Mouse (Mus musculus): Measurements from ENCODE around the gene Nr1d1.

DNA sequence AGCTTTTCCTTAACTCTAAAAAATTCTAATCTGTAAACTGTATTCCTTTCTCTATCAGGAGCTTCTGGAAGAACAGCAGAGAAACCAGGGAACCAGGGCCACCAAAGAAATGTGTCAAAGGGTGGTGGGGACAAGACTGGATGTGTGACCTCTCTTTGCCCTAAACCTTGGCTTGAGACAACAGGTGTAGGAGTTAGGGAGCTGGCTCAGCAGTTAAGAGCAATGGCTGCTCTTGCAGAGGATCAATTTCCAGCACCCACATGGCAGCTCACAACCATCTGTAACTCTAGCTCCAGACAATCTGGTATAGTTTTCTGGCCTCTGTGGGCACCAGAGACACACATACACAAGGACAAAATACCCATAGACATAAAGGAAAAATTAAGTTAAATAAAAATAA is 2.8 kb upstream of the Nr1d1 start:
- TF ChIP-seq MAFK (IDR thresholded peaks at IDR 0.05; ENCODE audit: insufficient read depth, low read depth, low read length) (no peak), CHD2 (IDR thresholded peaks at IDR 0.05; ENCODE audit: low read depth, low read length) (no peak), ZC3H11A (IDR thresholded peaks at IDR 0.05; ENCODE audit: borderline replicate concordance, low read depth, low read length) (no peak), ZNF384 (IDR thresholded peaks at IDR 0.05; ENCODE audit: low read depth, low read length) (no peak), HCFC1 (IDR thresholded peaks at IDR 0.05; ENCODE audit: borderline replicate concordance, insufficient read depth, low read length) (no peak)

Measured in ES-E14 (cell line).